Mouse (Mus musculus) cerebellum, postnatal 36 days (tissue): ENCODE results near the gene Stambpl1.
"Not testable (repeated sequence)": the region's sequence is repeated elsewhere in the genome, so short reads cannot be mapped to it uniquely, and the experiment has no call there.

Experiments
- DNase-seq, 2 experiments: peaks; one replicate each; pipeline ENCODE4 v3.0.0; 2021 to 2022; ENCODE audit warnings: mixed read lengths in 2 of 2

Stambpl1 gene

DNA sequence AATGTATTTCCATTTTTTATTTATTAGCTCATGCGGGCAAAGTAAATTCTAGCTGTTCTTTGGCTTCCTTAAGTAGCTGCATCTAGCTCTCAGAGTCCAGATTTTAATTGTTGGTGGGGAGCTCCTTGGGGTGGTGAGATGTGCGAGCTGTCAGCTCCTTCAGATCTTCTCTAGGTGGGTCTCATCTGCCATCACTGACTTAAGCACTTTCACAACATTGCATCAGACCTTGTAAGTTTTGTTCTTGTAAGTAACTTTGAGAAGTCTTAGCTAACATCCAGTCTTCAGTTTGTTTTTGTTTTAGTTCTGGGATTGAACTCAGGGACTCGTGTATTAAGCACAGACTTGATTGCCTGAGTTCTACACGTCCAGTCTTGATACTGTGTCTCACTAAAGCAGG is 6.9 kb downstream of the Stambpl1 start:
- DNase-seq = no peak

- no peak for DNase-seq
These were observed 7.5 kb downstream of the Stambpl1 start for GRCm38 (mm10) chr19:34199488-34199887.

GRCm38 (mm10) chr19:34202668-34203067 is 10.6 kb downstream of the Stambpl1 start:
- no peak for DNase-seq

GRCm38 (mm10) chr19:34206128-34206527 is 14.1 kb downstream of the Stambpl1 start:
- DNase-seq = not testable (repeated sequence)

GRCm38 (mm10) chr19:34206760-34207440 is 14.9 kb downstream of the Stambpl1 start:
- no peak for DNase-seq

- DNase-seq = no peak
These were observed 17.0 kb downstream of the Stambpl1 start for GRCm38 (mm10) chr19:34209031-34209430.

DNA sequence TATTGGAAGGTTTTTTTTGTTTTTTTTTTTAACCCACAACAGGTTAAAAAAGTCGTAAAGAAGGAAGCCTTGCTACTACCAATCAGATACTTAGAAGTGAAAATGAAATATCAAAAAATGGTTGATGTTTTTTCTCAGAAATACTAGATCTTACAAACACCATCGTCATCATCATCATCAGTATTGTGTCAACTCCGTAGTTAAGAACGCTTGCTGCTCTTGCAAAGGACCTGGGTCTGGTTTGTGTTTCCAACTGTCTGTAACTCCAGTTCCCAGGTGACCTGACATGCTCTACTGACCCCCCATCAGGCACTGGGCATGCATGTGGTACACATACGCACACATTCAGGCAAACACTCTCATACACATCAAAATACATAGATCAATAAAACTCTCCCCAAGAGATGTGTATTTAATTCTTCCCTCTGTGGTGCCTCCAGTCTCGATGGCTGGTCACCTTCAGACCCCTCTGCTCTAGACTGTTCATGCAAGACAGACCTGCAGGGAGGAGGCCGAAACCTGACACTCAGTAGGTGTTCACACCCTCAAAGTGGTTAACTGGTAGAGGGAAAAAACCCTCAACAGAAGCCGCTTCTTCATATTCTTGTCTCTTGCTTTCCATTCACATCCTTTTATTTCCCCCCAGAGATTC is 18.0 kb downstream of the Stambpl1 start:
- no peak for DNase-seq

DNA sequence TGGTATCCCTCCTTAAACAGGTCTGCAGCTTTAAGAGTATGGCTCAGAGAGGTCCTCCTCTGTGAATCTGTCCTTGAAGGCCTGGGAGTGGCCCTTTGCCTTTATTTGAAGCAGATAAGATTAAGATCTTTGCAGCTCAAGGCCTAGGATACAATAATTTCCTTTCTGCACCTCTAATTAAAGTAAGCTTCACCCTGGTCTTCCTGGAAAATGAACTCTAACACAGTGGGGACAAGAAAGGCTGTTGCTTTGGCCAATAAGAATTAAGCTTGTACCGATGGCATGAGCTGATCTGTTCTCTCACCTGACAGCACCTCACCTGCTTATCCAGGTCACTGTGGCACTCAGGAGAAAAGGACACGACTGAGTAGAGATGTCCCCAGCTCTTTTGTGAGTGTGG is 18.8 kb downstream of the Stambpl1 start:
- no peak for DNase-seq

- DNase-seq = no peak
These were observed 20.6 kb downstream of the Stambpl1 start for GRCm38 (mm10) chr19:34212489-34213250.

GRCm38 (mm10) chr19:34213251-34213645 is 21.2 kb downstream of the Stambpl1 start:
- no peak for DNase-seq

GRCm38 (mm10) chr19:34214136-34214535 is 22.1 kb downstream of the Stambpl1 start:
- no peak for DNase-seq

DNA sequence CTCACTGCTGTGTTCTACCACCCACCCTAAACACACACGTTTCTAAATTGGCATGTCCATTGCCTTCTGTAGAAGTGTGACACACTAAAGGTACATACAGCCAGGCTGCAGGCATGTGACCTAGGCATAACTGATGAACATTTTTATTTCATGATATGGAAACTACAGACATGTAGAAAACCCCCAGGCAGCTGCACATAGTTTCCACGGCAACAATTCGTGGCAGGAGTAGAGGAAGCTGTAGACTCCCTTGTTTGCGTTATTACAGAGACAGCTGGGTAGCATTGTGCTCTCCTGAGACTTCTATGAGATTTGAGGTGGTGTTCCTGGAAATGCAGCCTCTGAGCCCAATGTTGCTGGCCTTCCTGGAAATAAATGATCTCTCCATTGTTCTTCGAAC is 24.9 kb downstream of the Stambpl1 start:
- DNase-seq = no peak

DNA sequence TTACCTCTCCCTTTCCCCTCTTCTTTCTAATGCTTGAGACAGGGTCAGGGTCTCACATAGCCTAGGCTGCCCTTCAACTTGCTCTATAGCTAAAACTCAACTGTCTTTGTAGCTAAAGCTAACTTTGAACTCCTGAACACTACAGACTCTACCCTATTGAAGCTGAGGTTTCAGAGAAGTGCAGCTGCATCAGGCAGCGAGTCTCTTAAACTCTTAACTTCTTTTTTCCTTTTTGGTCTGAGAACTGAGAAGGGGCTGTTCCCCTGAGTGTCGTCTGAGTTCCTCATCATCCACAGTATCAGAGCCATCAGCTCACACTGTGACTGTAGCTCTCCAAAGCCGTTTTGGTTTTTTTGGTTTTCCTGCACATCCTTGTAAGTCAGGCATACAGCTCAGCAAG is 25.7 kb downstream of the Stambpl1 start:
- DNase-seq = no peak

DNA sequence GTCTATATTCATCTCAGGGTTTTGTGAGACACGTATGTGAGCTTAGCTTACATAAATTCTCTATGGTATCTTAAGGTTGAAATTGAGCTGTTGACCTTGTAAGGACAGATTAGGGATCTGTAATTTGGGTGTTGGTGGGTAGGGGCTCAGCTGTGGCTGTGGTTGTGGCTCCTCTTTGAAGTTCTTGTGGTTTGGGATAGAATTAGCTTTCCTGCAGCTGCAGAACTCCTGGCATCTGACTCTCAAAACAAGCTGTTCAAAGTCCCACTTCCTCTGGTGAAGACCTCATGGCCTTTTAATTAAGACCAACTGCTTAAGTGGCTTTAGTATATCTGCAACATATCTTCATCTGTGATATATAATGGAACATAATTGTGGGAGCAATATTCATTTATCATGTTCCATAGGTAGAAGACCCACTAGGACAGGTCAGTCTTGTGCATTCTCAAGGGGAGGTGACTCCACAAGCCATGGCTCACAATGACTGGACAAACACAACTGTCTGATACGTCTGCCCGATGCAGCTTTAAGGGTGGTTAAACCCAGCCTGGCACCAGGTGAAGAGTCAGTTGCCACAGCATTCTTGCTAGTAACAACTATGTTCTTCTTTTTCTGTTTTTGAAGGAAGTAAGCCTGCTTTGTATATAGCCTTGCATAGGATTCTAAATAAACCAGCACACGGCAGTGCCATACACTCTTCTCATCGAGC is 27.4 kb downstream of the Stambpl1 start:
- DNase-seq = no peak

GRCm38 (mm10) chr19:34220732-34221380 is 28.8 kb downstream of the Stambpl1 start:
- DNase-seq = no peak

DNA sequence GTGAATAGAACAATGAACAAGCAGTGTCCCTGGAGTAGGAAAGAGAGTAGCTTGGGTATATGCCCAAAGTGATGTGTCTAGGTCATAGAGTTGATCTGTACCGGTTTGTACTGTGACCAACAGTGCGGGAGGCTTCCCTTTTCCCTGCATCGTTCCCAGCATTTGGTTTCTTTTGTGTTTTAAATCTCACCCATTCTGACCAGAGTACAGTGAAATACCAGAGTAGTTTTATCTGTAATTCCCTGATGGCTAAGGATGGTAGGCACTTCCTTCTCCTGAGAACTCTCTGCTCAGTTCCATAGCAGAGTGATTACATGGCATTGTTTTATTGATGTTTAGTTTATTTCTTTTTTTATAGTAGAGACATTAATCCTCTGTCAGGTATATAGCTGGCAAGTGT is 30.8 kb downstream of the Stambpl1 start:
- DNase-seq = no peak

DNA sequence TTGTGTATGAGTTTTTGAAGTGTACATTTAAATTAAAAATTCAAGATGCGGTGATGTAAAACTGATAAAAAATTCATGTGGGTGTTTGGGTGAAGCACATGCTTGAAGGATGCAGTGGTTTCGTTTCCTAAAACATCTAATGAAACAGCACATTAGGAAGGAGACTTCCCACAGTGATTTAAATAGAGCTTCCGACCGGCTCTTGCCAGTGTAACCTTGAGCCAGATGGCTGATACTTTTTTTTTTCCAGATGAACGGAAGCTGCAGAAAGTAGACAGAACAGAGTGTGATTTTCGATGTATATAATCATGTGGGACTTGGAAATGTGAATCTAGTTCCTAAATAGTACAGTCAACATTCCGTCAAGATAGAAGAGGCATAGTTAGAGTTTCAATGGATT is 39.6 kb downstream of the Stambpl1 start:
- no peak for DNase-seq

- DNase-seq = no peak
These were observed 40.3 kb downstream of the Stambpl1 start for GRCm38 (mm10) chr19:34232326-34232725.

- peak; percentile 15 to 29 for DNase-seq
These were observed 41.9 kb downstream of the Stambpl1 start for GRCm38 (mm10) chr19:34233944-34234343.

DNA sequence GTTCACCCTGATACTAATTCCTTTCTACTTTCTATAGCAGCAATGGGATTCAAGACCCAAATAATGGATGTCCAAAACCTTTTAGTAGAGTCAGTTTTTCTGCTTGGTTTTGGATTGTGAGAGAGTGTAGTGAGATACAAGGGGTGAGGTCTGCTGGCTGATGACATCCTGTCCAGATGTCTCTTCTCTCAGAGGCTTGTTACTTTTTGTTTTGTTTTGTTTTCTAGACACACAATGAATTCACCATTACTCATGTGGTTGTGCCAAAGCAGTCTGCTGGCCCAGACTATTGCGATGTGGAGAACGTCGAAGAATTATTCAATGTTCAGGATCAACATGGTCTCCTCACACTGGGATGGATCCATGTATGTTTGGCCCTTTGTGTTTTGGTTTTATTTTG is 44.0 kb downstream of the Stambpl1 start:
- DNase-seq = no peak

- DNase-seq = no peak
These were observed 45.7 kb downstream of the Stambpl1 start for GRCm38 (mm10) chr19:34237746-34238145.

GRCm38 (mm10) chr19:34240273-34241039 is 48.4 kb downstream of the Stambpl1 start:
- no peak for DNase-seq
